Mouse (Mus musculus): ENCODE data around the gene Llgl2. TPM values are rescaled to one million over a fixed set of nuclear protein-coding genes. Genes with fewer than 3 reads are reported as not detected.
A peak's percentile ranks its signal among the peaks of the same experiment; 100 is the strongest.
"Not testable (repeated sequence)": the region's sequence is repeated elsewhere in the genome, so short reads cannot be mapped to it uniquely, and the experiment has no call there.

Gene Llgl2
- total RNA-seq, 4 experiments from 2014 or later = 10.5 to 13.4 (median 11.5) TPM

DNA sequence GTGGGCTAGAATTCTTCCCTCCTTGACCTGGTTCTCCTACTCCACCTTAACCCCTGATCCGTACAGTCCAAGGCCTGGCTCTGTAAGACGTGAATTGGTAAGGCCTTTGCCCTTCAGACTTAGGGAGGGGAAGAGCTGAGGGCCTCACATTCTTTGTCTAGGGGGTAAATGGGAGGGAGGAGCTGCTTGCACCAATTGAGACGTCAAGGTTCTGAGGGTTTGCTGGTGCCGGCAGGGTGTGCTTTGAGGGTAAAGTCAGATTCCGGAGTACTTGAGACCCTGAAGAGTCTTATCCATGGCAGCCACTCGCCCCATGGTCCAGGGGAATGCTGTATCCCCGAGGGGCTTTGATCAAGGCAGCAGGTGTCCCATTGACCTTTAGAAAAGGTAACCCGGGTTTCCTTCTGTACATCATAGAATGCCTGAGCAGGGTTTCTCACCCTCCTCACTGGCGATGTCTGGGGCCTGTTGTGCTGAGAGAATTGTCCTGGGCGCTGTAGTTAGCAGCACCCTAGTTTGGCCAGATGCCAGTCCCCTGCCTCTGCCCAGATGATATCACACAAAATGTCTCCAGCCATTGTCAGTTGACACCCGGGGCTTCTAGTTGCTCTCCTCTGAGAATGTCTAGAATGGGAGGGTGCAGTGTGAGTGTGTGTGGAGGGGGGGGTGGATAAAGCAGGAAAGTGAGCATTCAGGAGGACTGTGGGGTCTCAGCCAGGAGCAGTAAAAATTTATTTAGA, 13.0 kb downstream of the Llgl2 start:
- DNase-seq = no peak

DNA sequence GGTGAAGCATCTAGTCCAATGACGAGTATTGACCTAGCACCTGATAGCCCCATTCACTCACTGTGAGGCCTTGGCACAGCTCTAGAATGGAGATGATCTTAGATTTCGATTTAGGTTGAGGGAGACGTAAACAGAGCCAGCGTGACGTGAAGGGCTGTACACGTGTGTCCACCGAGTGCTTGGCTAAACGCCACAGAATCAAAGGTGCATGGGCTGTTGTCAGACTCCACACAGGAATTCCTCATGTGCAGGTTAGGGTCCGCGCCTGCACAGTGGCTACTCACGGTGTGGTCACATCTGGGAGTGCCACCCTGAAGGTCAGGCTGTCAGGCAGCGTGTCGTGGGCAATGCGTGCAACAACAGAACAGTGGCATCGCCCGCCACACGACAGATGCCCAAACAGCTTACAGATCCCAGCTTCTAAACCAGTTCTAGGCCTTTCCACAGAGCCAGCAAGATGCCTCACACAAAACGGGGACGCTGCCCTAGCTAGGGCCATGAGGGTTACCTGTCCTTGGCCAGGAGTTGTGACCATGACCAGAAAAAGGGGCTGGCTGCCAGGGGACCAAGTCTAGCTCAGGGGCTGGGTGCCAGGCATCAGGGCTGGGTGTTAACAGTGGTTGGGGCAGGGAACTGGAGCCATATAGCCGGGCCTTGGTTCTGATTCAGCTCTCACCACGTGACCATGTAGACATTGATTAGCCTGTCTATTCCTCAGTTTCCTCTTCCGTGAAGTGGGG, 13.9 kb downstream of the Llgl2 start:
- no peak for DNase-seq

GRCm38 (mm10) chr11:115838895-115839311, 15.1 kb downstream of the Llgl2 start:
- DNase-seq = no peak

GRCm38 (mm10) chr11:115839732-115840131, 15.9 kb downstream of the Llgl2 start:
- no peak for DNase-seq

- no peak for DNase-seq
These were observed 17.2 kb downstream of the Llgl2 start for GRCm38 (mm10) chr11:115841044-115841443.

DNA sequence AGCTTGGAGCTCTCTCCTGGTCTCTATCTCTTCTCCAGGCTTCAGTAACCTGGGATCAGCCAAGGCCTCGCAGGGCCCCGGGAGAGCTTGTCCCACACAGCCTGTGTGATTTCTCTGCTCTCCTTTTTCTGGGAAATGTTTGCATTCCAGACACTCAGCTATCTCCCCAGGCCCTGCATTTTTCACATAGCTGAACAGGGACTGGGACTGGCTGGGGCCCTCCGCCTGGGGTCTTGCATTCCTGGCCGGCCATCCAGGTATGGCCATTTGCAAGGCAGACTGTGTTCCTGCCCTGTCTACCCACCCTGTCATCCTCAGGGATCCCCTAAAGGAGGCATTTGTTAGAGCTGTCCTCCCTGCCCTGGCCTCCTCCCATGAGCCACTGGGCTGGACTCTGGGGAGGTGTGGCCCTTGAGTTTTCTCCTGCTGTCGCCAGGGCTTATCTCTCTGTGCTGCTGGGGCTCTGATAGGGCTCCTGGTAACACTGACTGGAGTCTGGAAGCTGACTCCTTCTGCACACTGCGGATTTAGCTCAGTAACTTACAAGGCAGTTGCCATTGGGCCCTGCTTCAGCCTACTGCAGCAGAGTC, 18.2 kb downstream of the Llgl2 start:
- DNase-seq = no peak

- DNase-seq = no peak
These were observed 19.5 kb downstream of the Llgl2 start for GRCm38 (mm10) chr11:115843141-115843890.

DNA sequence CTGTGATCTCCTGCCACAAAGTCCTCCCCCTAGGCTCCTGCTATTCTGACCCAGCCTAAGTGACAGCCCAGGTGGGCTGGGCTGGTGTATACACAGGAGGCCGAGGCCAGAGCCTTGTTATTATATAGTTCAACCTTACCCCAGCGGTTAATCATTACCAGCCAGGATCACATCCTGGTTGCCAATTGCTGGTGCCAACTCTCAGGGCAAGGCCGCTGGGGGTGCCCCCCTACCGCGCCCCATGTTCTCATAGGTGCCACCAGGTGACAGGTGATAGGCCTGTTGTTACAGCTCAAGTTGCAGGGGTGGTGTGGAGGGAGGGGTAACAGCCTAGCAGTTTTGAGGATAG, 20.0 kb downstream of the Llgl2 start:
- no peak for DNase-seq

- no peak for DNase-seq
These were observed 20.4 kb downstream of the Llgl2 start for GRCm38 (mm10) chr11:115844240-115844639.

GRCm38 (mm10) chr11:115845819-115846218, 22.0 kb downstream of the Llgl2 start:
- no peak for DNase-seq

- DNase-seq = no peak
These were observed 30.8 kb downstream of the Llgl2 start for GRCm38 (mm10) chr11:115854674-115855073.

DNA sequence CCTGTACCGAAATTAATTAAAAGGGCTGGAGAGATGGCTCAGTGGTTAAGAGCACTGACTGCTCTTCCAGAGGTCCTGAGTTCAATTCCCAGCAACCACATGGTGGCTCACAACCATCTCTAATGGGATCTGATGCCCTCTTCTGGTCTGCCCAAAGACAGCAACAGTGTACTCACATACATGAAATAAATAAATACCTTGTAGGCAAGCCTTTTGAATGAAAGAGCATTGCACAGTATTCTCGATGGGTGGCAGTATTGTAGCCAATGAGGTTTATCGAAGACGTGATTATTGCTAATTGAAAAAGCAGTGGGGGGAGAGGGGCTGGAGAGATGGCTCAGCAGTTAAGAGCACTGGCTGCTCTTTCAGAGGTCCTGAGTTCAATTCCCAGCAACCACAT, 33.3 kb downstream of the Llgl2 start:
- not testable (repeated sequence) for DNase-seq

GRCm38 (mm10) chr11:115857936-115858335, 34.1 kb downstream of the Llgl2 start:
- no peak for DNase-seq

DNA sequence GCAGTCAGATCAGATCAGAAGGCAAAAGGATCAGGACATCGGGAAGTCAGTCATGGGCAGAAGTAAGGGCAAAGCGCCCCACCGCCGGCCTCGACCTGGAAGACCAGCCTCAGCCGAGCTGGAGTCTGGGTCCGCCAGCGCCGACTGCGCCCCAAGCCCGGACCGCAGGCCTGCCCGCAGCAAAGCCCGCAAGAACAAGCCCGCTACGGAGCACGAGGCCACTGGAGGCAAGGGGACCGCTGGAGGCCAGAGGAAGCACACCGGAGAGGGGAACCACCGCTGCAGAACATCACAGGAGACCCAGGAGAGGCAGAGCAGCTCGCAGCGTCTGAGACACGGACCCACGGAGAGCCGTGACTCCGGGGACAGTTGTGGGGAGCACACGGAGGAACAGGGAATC, 34.5 kb downstream of the Llgl2 start, which contains the start of gene Myo15b:
Myo15b (plus strand) TSS at position 53 of the 400 bp plus-strand sequence.
- no peak for DNase-seq

- peak; percentile 58 for DNase-seq
These were observed 35.5 kb downstream of the Llgl2 start for GRCm38 (mm10) chr11:115859143-115859945.

GRCm38 (mm10) chr11:115863895-115864294, 40.0 kb downstream of the Llgl2 start:
- no peak for DNase-seq

DNA sequence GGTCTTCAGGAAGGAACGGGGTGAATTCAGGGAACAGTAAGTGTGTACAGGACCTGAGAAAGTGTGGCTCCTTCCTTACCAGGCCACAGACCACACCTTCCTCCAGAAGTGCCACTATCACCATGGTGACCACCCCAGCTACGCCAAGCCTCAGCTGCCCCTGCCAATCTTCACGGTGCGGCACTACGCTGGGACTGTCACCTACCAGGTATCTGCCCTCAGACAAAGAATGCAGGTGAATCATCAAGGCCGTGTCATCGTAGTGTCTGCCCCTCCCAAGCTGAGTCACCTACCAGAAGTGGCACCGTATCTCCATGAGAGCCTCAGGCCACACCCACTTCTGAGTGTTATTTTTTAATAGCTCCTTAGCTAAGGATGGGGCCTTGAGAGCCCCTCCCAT, 45.5 kb downstream of the Llgl2 start:
- no peak for DNase-seq

DNA sequence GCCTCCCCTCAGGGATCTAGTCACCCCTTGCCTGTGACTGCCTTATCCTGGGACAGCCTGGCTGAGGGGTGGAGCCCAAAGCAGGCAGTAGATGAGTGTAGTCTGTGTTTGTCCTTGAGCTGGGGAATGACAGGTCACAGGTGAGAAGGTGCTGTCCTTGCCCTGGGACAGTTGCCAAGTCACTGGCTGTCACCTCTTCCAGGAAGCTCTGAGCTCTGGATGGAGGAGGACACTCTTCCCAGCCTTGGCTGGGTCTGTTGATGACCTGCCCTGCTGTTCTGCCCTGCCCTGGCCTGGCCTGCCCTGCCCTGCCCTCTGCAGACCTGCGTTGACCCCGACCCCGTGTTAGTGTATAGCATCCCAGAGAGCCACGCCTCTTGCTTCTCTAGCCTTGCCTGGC, 48.6 kb downstream of the Llgl2 start:
- no peak for DNase-seq

- DNase-seq = no peak
These were observed 52.1 kb downstream of the Llgl2 start for GRCm38 (mm10) chr11:115875935-115876334.

DNA sequence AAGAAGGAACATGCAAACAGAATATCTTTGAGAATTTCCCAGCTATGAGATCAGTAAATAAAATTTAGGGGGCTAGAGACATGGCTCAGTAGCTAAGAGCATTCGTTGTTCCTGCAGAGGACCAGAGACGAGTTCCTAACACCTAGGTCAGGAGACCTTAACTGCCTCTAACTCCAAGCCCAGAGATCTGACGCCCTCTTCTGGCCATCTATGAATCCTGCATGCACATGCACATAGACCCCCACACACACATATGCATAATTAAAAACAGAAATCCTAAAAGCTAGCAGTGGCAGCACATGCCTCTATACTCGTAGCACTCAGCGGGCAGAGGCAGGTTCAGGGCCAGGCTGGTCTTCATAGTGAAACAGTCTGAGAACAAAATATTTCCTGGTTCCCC, 52.6 kb downstream of the Llgl2 start:
- no peak for DNase-seq

DNA sequence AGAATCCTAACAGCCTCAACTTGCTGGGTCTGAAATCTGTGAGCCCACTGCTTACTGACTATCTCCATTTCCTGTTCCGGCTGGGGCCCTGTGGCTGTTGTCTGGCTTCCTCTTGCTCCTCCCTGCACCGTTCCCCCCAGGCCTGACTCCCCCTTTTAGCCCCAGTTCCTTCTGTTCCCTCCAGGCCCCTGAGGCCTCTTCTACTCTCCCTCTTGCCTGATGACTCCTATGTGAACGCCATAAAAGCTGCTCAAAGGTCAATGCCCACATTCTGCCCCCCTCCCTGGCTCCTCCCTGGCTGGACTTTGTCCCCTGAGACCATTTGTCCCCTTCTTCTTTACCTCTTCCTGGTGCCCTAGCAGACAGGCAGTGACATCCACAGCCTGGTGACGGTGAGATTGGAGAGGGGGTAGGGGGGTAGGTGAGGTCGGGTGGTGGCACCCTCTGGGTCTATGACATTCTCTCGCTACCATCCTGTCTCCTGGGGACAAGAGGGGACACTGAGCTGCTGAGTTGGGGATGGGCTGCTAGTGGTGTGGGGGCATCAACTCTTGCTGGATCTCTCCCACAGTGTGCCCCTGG, 53.4 kb downstream of the Llgl2 start:
- no peak for DNase-seq

DNA sequence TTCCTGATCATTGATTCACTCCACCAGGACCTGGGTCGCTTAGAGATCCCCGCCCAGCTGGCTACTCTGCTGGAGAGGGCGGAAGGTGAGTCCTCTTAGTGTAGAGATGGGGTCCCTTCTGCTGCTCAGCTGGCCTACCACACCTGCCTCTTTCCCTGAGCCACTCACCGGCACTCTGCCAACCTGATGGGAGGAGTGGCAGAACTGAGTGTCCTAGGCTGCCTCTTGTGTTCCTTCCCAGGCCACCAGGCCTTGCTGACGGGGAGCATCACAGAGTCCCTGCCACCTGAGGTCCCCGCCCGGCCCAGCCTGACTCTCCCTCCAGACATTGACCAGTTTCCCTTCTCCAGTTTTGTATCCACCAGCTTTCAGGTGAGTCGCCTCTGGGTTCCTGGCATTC, 54.2 kb downstream of the Llgl2 start:
- DNase-seq = no peak

Data from adrenal gland, adult 8-10 months (tissue).